Mouse (Mus musculus) frontal cortex, postnatal 10 days (tissue): ENCODE results near the gene Grik3.

ENCODE experiments used
- DNase-seq, 2 experiments: peaks; one replicate each; pipeline ENCODE4 v3.0.0; 2022; ENCODE audit warnings: low spot score in 2 of 2, mixed read lengths in 1 of 2

Gene Grik3

GRCm38 (mm10) chr4:125490661-125491504 lies at the start of gene Grik3:
Grik3 (plus strand) TSS chr4:125490700.
- no peak for DNase-seq

DNA sequence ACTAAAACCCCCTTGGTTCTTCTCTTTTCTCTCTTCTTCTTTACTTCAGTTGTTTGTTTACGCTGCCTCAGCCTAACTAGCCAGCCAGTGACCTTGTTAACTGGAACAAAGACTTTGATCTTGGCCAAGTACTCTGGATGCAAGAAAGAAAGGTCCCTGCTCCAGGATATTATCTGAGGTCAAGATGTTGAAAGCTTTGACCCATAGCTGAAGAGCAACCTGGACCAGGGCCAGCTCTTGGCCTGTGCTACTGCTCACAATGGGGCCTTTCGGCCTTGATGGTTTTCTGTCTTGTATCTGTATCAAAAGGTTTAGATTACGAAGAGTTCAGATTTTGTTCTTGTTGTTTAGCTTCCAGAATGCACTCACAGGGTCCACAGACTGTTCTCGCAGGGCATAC lies 48.7 kb upstream of the Grik3 start:
- no peak for DNase-seq

DNA sequence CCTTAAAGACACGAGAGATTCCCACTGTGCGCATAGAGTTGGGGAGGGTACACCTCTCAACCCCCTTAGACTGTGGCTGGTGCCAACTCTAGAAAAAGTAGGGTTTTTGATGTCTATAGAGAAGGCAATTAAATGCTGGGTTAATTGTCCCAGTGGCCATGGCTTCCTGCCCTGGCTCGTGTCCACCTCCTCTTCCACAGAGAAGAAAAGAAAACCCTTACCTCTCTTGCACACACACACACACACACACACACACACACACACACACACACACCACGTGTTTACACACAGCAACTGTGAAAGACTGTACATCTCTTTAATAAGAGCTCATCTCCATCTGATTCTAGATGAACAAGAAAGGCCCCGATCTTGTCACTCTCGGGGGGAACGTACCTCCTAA lies 46.1 kb upstream of the Grik3 start:
- no peak for DNase-seq

GRCm38 (mm10) chr4:125450602-125451321 lies 39.7 kb upstream of the Grik3 start:
- DNase-seq = no peak

- DNase-seq = no peak
These were observed 38.7 kb upstream of the Grik3 start for GRCm38 (mm10) chr4:125451821-125452220.

DNA sequence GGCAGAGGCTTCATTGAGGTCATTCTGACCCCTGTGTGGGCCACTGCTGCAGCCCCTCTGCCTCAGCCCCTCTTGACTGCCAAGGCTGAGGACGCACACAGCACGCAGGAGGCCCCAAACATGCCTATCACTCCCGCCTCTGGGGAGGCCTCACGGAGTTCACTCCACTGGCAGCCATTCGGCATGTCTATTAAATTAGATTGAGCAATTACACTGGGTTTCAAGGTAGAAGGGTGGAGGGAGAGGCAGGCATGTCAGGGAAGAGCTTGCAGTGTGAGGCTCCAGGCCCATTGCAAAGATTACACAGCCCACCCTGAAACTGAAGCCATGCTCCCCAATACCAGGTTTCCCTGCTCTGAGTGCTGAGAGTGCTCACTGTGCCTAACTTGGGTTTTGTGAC lies 34.0 kb upstream of the Grik3 start:
- no peak for DNase-seq

DNA sequence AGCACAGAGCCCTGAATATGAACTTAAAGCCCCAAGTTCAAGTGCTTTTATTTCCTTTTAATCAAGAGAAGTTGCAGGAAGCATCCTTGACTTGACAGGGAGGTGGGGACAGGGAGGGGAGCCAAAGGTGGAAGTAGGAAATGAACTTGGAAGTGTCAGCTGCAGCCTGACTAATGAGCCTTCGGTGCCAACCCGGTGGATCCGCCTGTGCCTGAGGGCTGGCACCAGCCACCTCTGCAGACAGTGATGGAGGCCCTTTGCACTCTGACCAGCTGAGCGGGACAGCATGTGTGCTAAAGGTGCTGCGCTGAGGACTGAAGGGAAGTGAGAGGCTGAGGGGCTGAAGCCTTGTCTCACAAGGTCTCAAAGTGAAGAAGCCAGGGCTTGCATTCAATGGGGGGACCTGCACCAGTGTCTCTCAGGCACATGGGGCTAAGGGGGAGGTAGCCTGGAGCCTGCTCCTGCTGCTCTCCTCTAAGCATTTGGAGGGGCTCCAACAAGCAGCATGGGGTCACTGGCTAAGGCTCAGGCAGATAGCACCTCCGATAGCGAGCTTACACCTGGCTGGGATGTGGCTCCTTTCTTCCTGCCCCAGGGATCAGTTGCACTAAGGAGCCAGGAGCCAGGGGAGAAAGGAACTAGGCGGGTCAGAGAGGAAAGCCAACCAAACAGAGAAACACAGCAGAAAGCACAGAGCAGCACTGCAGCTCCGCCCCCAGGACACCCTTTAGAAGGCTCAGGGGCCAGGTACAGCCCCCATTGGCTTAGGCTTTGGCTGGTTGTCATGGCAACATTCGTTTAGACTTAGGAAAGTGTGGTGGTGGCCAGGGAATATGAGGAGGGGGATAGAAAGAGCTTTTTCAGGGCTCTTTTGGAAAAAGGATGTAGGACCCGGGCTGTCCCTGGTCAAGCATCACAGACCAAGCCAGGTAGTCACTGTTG lies 33.1 kb upstream of the Grik3 start:
- no peak for DNase-seq

- DNase-seq = no peak
These were observed 30.7 kb upstream of the Grik3 start for GRCm38 (mm10) chr4:125459791-125460190.

- no peak for DNase-seq
These were observed 20.7 kb upstream of the Grik3 start for GRCm38 (mm10) chr4:125469711-125470372.

- DNase-seq = no peak
These were observed 15.6 kb upstream of the Grik3 start for GRCm38 (mm10) chr4:125474903-125475302.

DNA sequence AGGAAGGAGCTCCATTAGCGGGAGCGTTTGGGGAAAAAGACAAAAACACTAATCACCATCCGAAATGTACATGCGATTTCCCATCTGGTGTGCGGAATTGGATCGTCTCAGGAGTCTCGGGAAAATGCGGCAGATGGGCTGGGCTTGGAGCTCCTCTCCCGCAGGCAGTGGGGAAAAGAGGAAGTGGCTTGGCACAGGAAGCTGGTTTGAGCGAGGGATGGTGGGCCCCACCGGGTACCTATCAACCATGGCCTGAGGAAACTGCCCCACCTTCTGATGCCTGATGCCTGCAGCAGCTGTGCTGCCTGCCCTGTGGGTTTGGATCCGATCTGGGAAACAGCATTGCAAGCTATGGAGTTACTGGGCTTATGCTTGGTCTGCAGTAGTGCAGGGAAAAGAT lies 12.4 kb upstream of the Grik3 start:
- DNase-seq = peak in 1 of 2 experiments; percentile 53

DNA sequence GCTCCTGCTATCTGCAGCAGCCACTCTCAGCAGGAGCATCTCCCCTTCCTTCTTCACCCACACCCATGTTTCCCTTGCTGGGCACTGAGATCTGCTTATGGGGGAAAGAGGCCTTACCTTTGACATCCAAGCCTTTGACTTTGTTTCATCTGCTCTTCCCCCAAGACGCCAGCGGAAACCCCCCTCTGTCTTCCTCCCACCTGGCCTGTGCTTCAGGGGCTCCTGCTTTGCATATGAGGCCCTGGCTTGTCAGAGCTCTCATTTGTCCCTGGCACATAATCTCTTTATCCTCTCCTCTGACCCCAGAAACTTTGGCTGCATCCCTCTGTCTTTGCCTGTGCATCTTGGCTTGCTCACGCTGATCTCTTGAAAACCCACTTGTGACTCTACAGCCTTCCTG lies 9.2 kb upstream of the Grik3 start:
- DNase-seq = no peak

- no peak for DNase-seq
These were observed 6.4 kb upstream of the Grik3 start for GRCm38 (mm10) chr4:125484131-125484530.

DNA sequence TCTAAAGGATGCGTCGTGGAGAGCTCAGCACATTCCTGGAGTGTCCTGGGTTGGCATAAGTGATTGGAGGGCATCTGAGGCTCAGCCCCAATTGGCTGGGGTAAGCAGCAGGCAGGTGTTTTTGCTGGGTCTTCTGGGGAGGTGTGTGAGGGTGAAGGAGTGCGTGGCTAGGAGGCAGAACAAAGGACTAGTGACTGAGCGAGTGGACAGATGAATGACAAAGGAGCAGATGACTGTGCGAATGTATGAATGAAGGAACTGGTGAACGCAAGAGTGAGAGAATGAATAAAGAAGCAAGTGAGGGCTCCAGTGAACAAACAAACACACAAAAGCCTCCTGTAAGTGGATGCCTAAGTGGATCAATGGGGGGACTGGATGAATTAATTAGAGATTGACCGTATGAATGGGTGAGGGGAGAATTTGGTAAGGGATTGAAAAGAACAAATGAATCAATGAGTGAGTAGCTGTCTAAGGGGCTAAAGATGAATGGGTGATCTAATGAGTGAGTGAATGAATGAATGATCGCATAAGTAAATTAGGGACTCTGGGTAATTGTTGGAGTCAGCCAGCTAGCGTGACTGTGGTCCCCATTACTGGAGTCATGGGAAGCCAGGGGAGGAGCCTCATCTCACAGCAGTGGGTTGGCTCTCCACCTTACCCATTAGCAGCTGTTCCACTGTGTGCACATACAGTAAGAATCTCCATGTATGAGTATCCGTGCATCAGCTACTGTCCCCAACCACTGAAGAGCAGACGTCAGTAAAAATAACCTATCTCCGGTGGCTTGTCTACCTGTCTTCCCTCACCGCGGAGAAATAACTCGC lies 4.9 kb upstream of the Grik3 start:
- no peak for DNase-seq

DNA sequence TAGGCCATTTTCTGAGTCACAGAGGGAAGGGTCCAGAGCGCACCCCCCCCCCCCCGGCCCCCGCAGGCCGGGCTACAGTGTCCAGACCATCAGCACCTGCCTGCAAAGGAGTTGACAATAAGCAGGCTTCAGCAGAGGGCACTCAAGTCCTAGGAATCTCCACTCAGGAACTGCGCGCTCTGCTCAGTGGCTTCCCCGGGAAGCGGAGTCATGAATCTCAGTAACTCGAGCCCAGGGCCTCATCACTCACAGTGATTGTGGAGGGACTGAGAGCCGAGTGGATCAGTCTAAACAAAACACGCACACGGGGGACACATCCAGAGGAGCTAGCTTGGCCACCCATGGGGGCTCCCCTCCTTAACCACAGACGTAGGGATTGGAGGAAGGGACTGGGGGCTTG lies 3.9 kb upstream of the Grik3 start:
- DNase-seq = peak in 1 of 2 experiments; percentile 33

GRCm38 (mm10) chr4:125487031-125487430 lies 3.5 kb upstream of the Grik3 start:
- no peak for DNase-seq

GRCm38 (mm10) chr4:125488796-125489637 lies 1.5 kb upstream of the Grik3 start:
- DNase-seq = no peak

- peak in 1 of 2 experiments; percentile 62 for DNase-seq
These were observed 454 bp upstream of the Grik3 start for GRCm38 (mm10) chr4:125489901-125490590.
